Mouse (Mus musculus) midbrain, embryonic 16.5 days (tissue): ENCODE data around the gene Csf2ra. TPM values are rescaled to one million over a fixed set of nuclear protein-coding genes. Genes with fewer than 3 reads are reported as not detected.
"Not testable (repeated sequence)": the region's sequence is repeated elsewhere in the genome, so short reads cannot be mapped to it uniquely, and the experiment has no call there.

ENCODE experiments used
- ATAC-seq: fragments of 200-750 bp; cut with Nextera tagmentation; 2 replicates; pipeline ENCODE4 v1.8.0; 2017; ENCODE audit warnings: moderate TSS enrichment
- H3K27ac ChIP-seq: fragments of 300-500 bp; sonication (generic); 2 replicates; pipeline ENCODE4 v1.5.1; 2014; ENCODE audit warnings: mild to moderate bottlenecking, low read length, mixed read lengths
- H3K27me3 ChIP-seq: fragments of 300-500 bp; sonication (generic); 2 replicates; pipeline ENCODE4 v1.6.1; 2014; ENCODE audit warnings: low read depth, low read length, mixed read lengths; ENCODE audit not compliant: control insufficient read depth, insufficient read depth
- H3K36me3 ChIP-seq: fragments of 300-500 bp; sonication (generic); 2 replicates; pipeline ENCODE4 v1.6.1; 2014; ENCODE audit warnings: mild to moderate bottlenecking, low read length, moderate library complexity, mixed read lengths; ENCODE audit not compliant: control insufficient read depth, insufficient read depth
- H3K4me1 ChIP-seq: fragments of 300-500 bp; sonication (generic); 2 replicates; pipeline ENCODE4 v1.6.1; 2014; ENCODE audit warnings: mild to moderate bottlenecking, low read length, mixed read lengths; ENCODE audit not compliant: control insufficient read depth, insufficient read depth
- H3K4me2 ChIP-seq: fragments of 300-500 bp; sonication (generic); 2 replicates; pipeline ENCODE4 v1.6.1; 2014; ENCODE audit warnings: mild to moderate bottlenecking, low read length, mixed read lengths
- H3K4me3 ChIP-seq: fragments of 300-500 bp; sonication (generic); 2 replicates; pipeline ENCODE4 v1.5.1; 2014; ENCODE audit warnings: low read depth, mild to moderate bottlenecking, low read length, moderate library complexity, mixed read lengths
- H3K9ac ChIP-seq: fragments of 300-500 bp; sonication (generic); 2 replicates; pipeline ENCODE4 v1.6.1; 2014; ENCODE audit warnings: low read depth, low read length, mixed read lengths
- H3K9me3 ChIP-seq: fragments of 300-500 bp; sonication (generic); replicated peaks from 2 replicates; pipeline ENCODE4 v1.6.1; 2014; ENCODE audit warnings: mild to moderate bottlenecking, low read length, mixed read lengths; ENCODE audit not compliant: control insufficient read depth, poor library complexity, severe bottlenecking
- WGBS: fragments of 180-500 bp; shearing (Covaris S2); extraction: QIAGEN DNeasy Blood & Tissue Kit; methylation state at CpG from one replicate; pipeline ENCODE4 v1.1.7; 2014; 5-methylcytosine and 5-hydroxymethylcytosine counted together
- polyA plus RNA-seq: library from polyadenylated mRNA; unstranded; fragments of >200 nt; fragmentation: Nextera tagmentation; extraction: Ambion mirVana; gene quantifications from 2 replicates; pipeline ENCODE4 v1.2.1, GENCODE M21; 2015

Gene Csf2ra
- polyA plus RNA-seq, 1 experiment from 2014 or later = 65.5 TPM

DNA sequence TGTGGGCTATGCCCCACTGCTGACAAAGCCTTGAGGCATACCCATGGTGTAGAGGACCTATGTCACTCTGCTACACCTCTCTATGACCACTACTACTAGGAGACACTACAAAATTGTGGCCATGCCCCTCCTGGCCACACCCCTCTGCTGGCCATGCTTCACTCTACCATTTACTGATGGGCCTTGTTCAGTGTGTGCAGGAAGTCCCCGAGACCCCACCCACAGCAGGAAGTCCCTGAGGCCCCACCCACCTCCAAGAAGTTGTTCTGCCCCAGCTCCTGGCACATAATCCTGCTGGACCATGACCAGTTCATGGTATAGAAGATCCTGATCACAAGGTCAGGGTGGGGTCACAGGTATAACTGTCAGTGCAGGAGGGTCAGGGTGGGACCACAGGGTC lies 33.0 kb upstream of the Csf2ra start:
- no peak overlapping the region for H3K4me2 ChIP-seq
- H3K36me3 ChIP-seq = no peaks in the 10 kb centered on the region
- no peak overlapping the region for H3K27ac ChIP-seq
- no peaks in the 10 kb centered on the region for H3K27me3 ChIP-seq
- H3K9me3 ChIP-seq = no peaks in the 10 kb centered on the region
- no peak overlapping the region for H3K4me3 ChIP-seq
- H3K4me1 ChIP-seq = no peaks in the 10 kb centered on the region
- no peak for ATAC-seq
- 85% methylated on average over 1 of the region's 1 CpGs for WGBS
- H3K9ac ChIP-seq = no peak overlapping the region

DNA sequence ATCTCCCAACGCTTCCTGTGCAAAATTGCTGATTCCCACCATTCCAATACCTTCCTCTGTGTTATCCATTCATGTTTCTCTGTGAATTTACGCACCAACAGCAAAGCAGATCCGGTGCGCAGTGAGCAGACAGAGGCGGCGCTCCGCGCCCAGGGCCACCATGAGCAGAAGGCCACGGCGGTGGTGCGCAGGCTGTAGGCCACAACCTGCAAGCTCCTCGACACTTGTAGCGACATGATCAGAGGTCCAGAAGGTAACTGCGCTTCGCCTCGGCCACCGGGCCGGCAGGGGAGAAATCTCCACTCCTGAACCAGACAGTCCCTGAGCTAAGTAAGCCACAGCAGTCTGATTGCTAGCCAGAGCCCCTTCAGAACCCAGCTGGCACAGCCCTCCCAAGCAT lies 29.5 kb upstream of the Csf2ra start:
- ATAC-seq = no peak
- H3K36me3 ChIP-seq = no peaks in the 10 kb centered on the region
- H3K9ac ChIP-seq = no peak overlapping the region
- H3K27me3 ChIP-seq = no peaks in the 10 kb centered on the region
- H3K9me3 ChIP-seq = no peaks in the 10 kb centered on the region
- H3K27ac ChIP-seq = no peak overlapping the region
- H3K4me2 ChIP-seq = no peak overlapping the region
- 92% methylated on average over 18 of the region's 18 CpGs for WGBS
- H3K4me3 ChIP-seq = no peak overlapping the region
- H3K4me1 ChIP-seq = no peaks in the 10 kb centered on the region

DNA sequence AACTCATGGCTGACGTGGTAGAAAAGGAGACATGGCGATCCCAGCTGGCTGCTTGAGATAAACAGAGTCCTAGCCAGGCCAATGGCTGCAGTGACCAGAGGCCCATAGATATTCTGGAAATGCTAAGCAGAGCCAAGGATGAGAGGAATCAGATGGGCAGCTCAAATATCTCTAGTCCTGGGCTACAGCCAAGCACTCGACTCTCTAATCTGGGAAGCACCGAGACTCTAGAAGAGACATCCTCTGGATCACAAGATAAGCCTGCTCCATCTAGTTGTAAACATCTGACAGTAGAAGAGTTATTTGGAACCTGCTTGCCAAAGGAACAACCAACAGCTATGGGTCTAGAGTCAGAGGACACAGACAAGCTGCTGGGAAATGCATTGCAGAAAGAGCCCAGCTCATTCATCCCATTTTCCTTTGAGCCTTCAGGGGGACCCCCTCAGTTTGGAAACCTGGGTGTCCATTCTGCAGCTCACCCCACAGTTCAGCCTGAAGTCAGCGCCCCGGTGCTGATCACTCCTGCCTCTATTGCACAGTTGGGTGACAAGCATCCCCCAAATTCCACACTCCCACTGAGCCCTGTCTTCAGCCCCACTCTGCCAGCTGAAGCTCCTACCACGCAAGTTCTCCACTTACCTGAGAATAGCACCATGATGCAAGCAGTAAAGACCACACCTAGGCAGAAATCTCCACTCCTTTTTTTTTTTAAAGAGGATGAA lies 28.1 kb upstream of the Csf2ra start:
- Histone ChIP-seq H3K4me2 (no peak overlapping the region), H3K27me3 (no peaks in the 10 kb centered on the region), H3K4me3 (no peak overlapping the region), H3K36me3 (no peaks in the 10 kb centered on the region), H3K9me3 (no peaks in the 10 kb centered on the region), H3K27ac (no peak overlapping the region), H3K4me1 (no peaks in the 10 kb centered on the region), H3K9ac (no peak overlapping the region)
- WGBS = 94% methylated on average over 7 of the region's 7 CpGs
- ATAC-seq = no peak

DNA sequence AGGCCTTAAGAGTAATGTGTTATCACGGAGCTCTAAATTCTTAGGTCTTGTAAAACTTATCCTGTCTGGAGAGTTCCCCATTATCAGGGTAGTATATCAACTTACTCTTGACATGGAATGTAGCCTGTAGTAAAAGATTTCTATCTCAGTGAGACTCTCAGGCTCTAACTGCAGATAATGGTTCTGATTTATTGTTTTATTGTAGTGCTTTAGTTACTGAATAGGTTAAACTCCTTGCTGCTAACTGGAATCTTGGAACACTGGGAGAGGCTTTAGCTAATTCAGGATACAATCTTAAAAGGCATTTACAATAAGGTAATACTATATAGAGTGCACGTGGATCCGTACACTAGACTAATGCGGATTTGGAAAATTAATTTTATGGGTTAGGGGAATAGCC lies 19.1 kb upstream of the Csf2ra start:
- not testable (repeated sequence) for H3K4me1 ChIP-seq, H3K27me3 ChIP-seq, H3K9ac ChIP-seq, H3K27ac ChIP-seq, H3K4me2 ChIP-seq, H3K9me3 ChIP-seq, ATAC-seq, H3K4me3 ChIP-seq, H3K36me3 ChIP-seq
- WGBS = 92% methylated on average over 4 of the region's 4 CpGs

DNA sequence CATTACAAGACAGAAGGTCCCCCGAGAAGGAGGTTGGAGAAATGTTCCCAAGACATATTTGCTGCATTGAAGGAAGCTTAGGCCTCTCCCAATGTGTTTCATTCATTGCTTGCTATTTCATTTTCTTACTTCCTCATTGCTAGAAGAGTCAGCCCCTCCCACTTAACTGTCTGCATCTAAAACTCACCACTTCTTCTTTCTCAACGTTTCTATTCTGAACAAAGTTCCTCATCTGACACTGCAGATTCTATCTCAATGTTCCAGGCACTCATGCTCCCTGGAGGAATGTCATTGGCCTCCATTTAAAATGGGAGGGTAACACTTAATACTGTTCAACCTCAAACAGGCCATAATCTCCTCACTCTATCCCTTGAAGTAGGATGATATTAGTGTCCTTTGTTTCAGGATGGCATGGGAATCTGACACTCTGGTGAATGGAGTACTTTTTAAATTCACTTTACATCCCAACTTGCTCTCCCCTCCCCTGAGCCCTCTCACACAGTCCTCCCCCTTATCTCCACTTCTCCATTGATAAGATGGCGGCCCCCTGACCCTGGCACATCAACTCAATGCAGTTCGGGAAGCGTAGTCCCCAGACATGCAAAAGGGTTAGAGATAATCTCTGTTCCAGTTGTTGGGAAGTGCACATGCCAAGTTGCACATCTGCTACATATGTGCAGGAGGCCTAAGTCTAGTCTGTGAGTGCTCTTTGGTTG lies 16.6 kb upstream of the Csf2ra start:
- Histone ChIP-seq H3K9me3 (no peaks in the 10 kb centered on the region), H3K4me2 (no peak overlapping the region), H3K4me1 (no peaks in the 10 kb centered on the region), H3K9ac (no peak overlapping the region), H3K36me3 (no peaks in the 10 kb centered on the region), H3K4me3 (no peak overlapping the region), H3K27ac (no peak overlapping the region), H3K27me3 (no peaks in the 10 kb centered on the region)
- WGBS = 79% methylated on average over 5 of the region's 5 CpGs
- ATAC-seq = no peak

DNA sequence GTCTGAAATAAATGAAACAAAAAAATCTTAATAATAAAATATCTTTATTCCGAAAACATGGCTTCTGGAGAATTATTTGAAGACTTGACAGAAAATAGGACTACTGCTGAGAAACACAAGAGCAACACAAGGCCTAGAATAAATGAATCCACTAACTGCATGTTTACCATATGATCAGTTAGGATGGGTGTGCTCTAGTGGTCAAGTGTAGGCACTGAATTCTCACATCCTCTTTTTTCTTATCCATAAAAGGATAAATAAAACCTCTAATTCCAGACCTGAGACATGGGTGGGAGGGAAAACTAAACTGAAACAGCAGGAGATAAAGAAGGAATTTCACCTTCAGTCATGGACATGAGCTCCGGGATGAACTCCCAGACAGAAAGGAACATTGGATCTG lies 9.7 kb upstream of the Csf2ra start:
- Histone ChIP-seq H3K27me3 (no peaks in the 10 kb centered on the region), H3K9me3 (no peaks in the 10 kb centered on the region), H3K4me1 (no peaks in the 10 kb centered on the region), H3K36me3 (no peaks in the 10 kb centered on the region), H3K4me2 (no peak overlapping the region), H3K9ac (no peak overlapping the region), H3K4me3 (no peak overlapping the region), H3K27ac (no peak overlapping the region)
- WGBS = 89% methylated on average over 2 of the region's 2 CpGs
- no peak for ATAC-seq

DNA sequence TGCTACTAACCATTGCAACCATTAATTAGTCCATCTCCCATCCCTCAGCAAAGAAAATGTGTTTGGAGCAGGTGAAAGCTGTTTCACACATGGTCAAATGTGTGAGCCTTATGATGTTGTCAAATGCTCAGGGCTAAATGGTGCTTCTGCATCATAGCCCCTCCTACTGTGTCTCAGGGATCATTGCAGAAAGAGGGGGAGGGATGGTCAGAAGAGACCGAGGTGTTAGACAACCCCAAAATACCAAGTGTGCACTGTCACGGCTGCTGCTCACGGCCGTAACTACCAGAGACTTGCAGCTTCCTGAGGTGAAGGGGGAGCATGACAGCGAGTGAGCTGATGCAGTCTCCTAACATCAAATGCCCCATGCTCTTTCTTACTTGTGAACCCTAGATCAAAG lies 6.3 kb upstream of the Csf2ra start:
- Histone ChIP-seq H3K4me2 (no peak overlapping the region), H3K4me1 (no peaks in the 10 kb centered on the region), H3K27ac (no peak overlapping the region), H3K9ac (no peak overlapping the region), H3K36me3 (no peaks in the 10 kb centered on the region), H3K4me3 (no peak overlapping the region), H3K27me3 (no peaks in the 10 kb centered on the region), H3K9me3 (no peaks in the 10 kb centered on the region)
- 73% methylated on average over 5 of the region's 5 CpGs for WGBS
- no peak for ATAC-seq

DNA sequence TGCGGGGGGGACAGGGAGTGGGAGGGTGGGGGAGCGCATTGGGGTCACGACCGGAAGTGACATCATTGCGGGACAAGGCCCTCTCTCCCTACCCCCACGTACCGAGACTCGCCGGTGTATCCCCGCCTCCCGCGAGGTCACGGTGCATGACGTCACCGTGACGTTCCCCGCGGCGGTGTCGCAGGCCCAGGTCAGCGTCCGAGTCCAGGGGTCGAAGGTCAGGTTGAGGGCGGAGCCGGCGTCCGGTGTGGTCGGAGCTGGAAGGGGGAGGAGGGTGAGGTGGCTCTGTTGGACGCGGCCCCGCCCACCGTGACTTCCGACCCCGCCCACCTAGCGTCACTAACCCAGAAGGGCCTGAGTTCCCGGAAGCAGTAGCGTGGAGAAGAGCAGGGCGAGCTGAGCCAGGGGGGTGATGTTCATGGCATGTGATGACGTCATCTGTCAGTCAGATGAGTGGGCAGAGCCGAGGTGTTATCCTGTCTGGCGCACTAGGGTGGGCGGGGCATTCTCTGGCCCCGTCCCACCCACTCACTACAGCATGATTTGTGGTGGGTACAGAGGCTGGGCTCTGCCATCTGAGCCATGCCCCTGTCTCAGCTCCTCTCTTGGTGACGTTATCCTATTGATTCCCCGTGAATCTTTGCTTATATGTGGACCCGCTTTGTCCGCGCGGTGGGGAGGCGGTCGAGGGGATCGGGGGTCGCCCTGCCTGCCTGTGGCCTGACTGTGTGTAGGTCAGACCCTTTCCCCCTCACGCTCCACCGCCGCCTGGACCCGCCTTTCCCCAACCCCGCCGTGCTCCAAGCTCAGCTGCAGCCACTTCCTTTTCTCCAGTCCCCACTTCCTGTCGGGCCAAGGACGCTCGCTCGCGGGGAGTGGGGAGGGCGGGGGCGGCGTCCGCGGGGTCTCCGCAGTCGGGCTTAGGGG lies 1.0 kb downstream of the Csf2ra start:
- 5% methylated on average over 61 of the region's 71 CpGs for WGBS
- H3K4me2 ChIP-seq = peak overlapping the region; percentile 77
- ATAC-seq = peak; percentile 90

More for the DNA sequence above, 1.0 kb downstream of the Csf2ra start:
- H3K4me1 ChIP-seq = no peaks in the 10 kb centered on the region
- peak overlapping the region; percentile 60 for H3K4me3 ChIP-seq
- no peaks in the 10 kb centered on the region for H3K9me3 ChIP-seq
- peak overlapping the region; percentile 55 for H3K9ac ChIP-seq
- H3K27me3 ChIP-seq = no peaks in the 10 kb centered on the region
- no peaks in the 10 kb centered on the region for H3K36me3 ChIP-seq
- H3K27ac ChIP-seq = peak overlapping the region; percentile 96
